Mouse (Mus musculus) limb, embryonic 10.5 days (tissue): Measurements from ENCODE around the gene Btbd7. TPM values are rescaled to one million over a fixed set of nuclear protein-coding genes. Genes with fewer than 3 reads are reported as not detected.

ENCODE experiments used
- DNase-seq: peaks from one replicate; pipeline ENCODE4 v3.0.0-alpha.2; 2017; ENCODE audit warnings: low spot score
- H3K27ac ChIP-seq: fragments of 300-500 bp; sonication (generic); 2 replicates; pipeline ENCODE4 v1.5.1; 2016; ENCODE audit warnings: mild to moderate bottlenecking
- H3K27me3 ChIP-seq: fragments of 300-500 bp; sonication (generic); 2 replicates; pipeline ENCODE4 v1.6.1; 2016; ENCODE audit warnings: low read depth, mild to moderate bottlenecking; ENCODE audit not compliant: poor library complexity, severe bottlenecking
- H3K36me3 ChIP-seq: fragments of 300-500 bp; sonication (generic); 2 replicates; pipeline ENCODE4 v1.6.1; 2016; ENCODE audit warnings: mild to moderate bottlenecking, moderate library complexity
- H3K4me1 ChIP-seq: fragments of 300-500 bp; sonication (generic); 2 replicates; pipeline ENCODE4 v1.6.1; 2016
- H3K4me3 ChIP-seq: fragments of 300-500 bp; sonication (generic); 2 replicates; pipeline ENCODE4 v1.5.1; 2016; ENCODE audit warnings: mild to moderate bottlenecking, moderate library complexity
- H3K9me3 ChIP-seq: fragments of 300-500 bp; sonication (generic); replicated peaks from 2 replicates; pipeline ENCODE4 v1.6.1; 2016; ENCODE audit warnings: mild to moderate bottlenecking
- WGBS: fragments of 180-500 bp; shearing (Covaris S2); methylation state at CpG from one replicate; pipeline ENCODE4 v1.1.7; 2016; 5-methylcytosine and 5-hydroxymethylcytosine counted together
- polyA plus RNA-seq: library from polyadenylated mRNA; unstranded; fragments of >200 nt; fragmentation: Nextera tagmentation; extraction: Ambion mirVana; gene quantifications from 2 replicates; pipeline ENCODE4 v1.2.1, GENCODE M21; 2016

Btbd7 gene
- polyA plus RNA-seq: 14.4 and 18.2 TPM in 2 replicates

- no peaks in the 10 kb centered on the region for H3K27me3 ChIP-seq
- DNase-seq: peak; percentile 100
- peak within 1 kb of the TSS; percentile 98 for H3K27ac ChIP-seq
- no peaks in the 10 kb centered on the region for H3K36me3 ChIP-seq
- peaks cover 19% of the 10 kb centered on the region for H3K4me1 ChIP-seq
- H3K9me3 ChIP-seq: no peaks in the 10 kb centered on the region
- 3% methylated on average over 92 of the region's 95 CpGs for WGBS
- H3K4me3 ChIP-seq: peak within 1 kb of the TSS; percentile 96
These were observed at the start of gene Btbd7 for GRCm38 (mm10) chr12:102878031-102878823. Gene Btbd7, minus strand, starts transcription at chr12:102878471.

GRCm38 (mm10) chr12:102916073-102916472, 37.8 kb upstream of the Btbd7 start:
- Histone ChIP-seq H3K4me1 (peaks cover 11% of the 10 kb centered on the region; the same call in 1 of the 2 replicates), H3K4me3 (no peak overlapping the region), H3K27me3 (peaks cover 51% of the 10 kb centered on the region), H3K36me3 (no peaks in the 10 kb centered on the region), H3K27ac (no peak overlapping the region), H3K9me3 (no peaks in the 10 kb centered on the region)
- no peak for DNase-seq
- 56% methylated on average over 2 of the region's 2 CpGs for WGBS

GRCm38 (mm10) chr12:102908191-102908590, 29.9 kb upstream of the Btbd7 start:
- 61% methylated on average over 3 of the region's 3 CpGs for WGBS
- H3K27me3 ChIP-seq: peaks cover 36% of the 10 kb centered on the region; the same call in 1 of the 2 replicates
- H3K36me3 ChIP-seq: no peaks in the 10 kb centered on the region
- H3K27ac ChIP-seq: no peak overlapping the region
- H3K4me3 ChIP-seq: no peak overlapping the region
- H3K9me3 ChIP-seq: no peaks in the 10 kb centered on the region
- no peak for DNase-seq
- no peaks in the 10 kb centered on the region; the same call in 1 of the 2 replicates for H3K4me1 ChIP-seq

- Histone ChIP-seq H3K4me3 (no peak within 1 kb of the TSS), H3K9me3 (no peaks in the 10 kb centered on the region), H3K36me3 (no peaks in the 10 kb centered on the region), H3K27ac (no peak within 1 kb of the TSS), H3K27me3 (no peaks in the 10 kb centered on the region), H3K4me1 (no peaks in the 10 kb centered on the region)
- WGBS: 89% methylated on average over 17 of the region's 17 CpGs
- no peak for DNase-seq
These were observed 20.8 kb upstream of the Btbd7 start, which contains the start of gene Cox8c for GRCm38 (mm10) chr12:102899091-102899490. Gene Cox8c, plus strand, starts transcription at chr12:102899316.

- 75% methylated on average over 5 of the region's 5 CpGs for WGBS
- no peak overlapping the region for H3K4me3 ChIP-seq
- no peak overlapping the region for H3K27ac ChIP-seq
- no peaks in the 10 kb centered on the region for H3K9me3 ChIP-seq
- DNase-seq: no peak
- H3K4me1 ChIP-seq: no peaks in the 10 kb centered on the region
- no peaks in the 10 kb centered on the region for H3K36me3 ChIP-seq
- H3K27me3 ChIP-seq: no peaks in the 10 kb centered on the region
These were observed 10.3 kb upstream of the Btbd7 start for GRCm38 (mm10) chr12:102888568-102888967.

- H3K27ac ChIP-seq: no peak overlapping the region
- H3K4me3 ChIP-seq: no peak overlapping the region
- no peak for DNase-seq
- H3K36me3 ChIP-seq: no peaks in the 10 kb centered on the region
- no peaks in the 10 kb centered on the region for H3K9me3 ChIP-seq
- WGBS: 71% methylated on average over 10 of the region's 10 CpGs
- no peaks in the 10 kb centered on the region for H3K27me3 ChIP-seq
- H3K4me1 ChIP-seq: no peaks in the 10 kb centered on the region
These were observed 9.1 kb upstream of the Btbd7 start for GRCm38 (mm10) chr12:102887366-102887765.

- no peaks in the 10 kb centered on the region for H3K9me3 ChIP-seq
- 27% methylated on average over 5 of the region's 5 CpGs for WGBS
- no peaks in the 10 kb centered on the region for H3K27me3 ChIP-seq
- H3K36me3 ChIP-seq: no peaks in the 10 kb centered on the region
- DNase-seq: no peak
- H3K27ac ChIP-seq: no peak overlapping the region
- H3K4me3 ChIP-seq: no peak overlapping the region
- H3K4me1 ChIP-seq: no peaks in the 10 kb centered on the region
These were observed 7.5 kb upstream of the Btbd7 start for GRCm38 (mm10) chr12:102885735-102886134.

GRCm38 (mm10) chr12:102878901-102879300, 630 bp upstream of the Btbd7 start:
- WGBS: 35% methylated on average over 7 of the region's 7 CpGs
- H3K27ac ChIP-seq: peak overlapping the region; percentile 98
- DNase-seq: peak; percentile 36

GRCm38 (mm10) chr12:102877301-102878030, 805 bp downstream of the Btbd7 start:
- peak; percentile 74 for DNase-seq
- no peaks in the 10 kb centered on the region for H3K27me3 ChIP-seq
- no peaks in the 10 kb centered on the region for H3K9me3 ChIP-seq
- under 1% methylated on average over 65 of the region's 70 CpGs for WGBS
- H3K4me1 ChIP-seq: peaks cover 19% of the 10 kb centered on the region
- H3K4me3 ChIP-seq: peak overlapping the region; percentile 96
- H3K27ac ChIP-seq: peak overlapping the region; percentile 98
- no peaks in the 10 kb centered on the region for H3K36me3 ChIP-seq

More at GRCm38 (mm10) chr12:102878901-102879300, 630 bp upstream of the Btbd7 start:
- H3K27me3 ChIP-seq: no peaks in the 10 kb centered on the region
- no peaks in the 10 kb centered on the region for H3K9me3 ChIP-seq
- H3K4me1 ChIP-seq: peaks cover 19% of the 10 kb centered on the region
- H3K4me3 ChIP-seq: peak overlapping the region; percentile 96
- no peaks in the 10 kb centered on the region for H3K36me3 ChIP-seq

- H3K27me3 ChIP-seq: no peaks in the 10 kb centered on the region
- no peak overlapping the region for H3K4me3 ChIP-seq
- no peaks in the 10 kb centered on the region for H3K9me3 ChIP-seq
- H3K36me3 ChIP-seq: peaks cover 12% of the 10 kb centered on the region
- WGBS: 85% methylated on average over 1 of the region's 1 CpGs
- H3K27ac ChIP-seq: no peak overlapping the region
- H3K4me1 ChIP-seq: no peaks in the 10 kb centered on the region
- DNase-seq: no peak
These were observed 7.7 kb downstream of the Btbd7 start for GRCm38 (mm10) chr12:102870527-102870926.

GRCm38 (mm10) chr12:102869802-102870201, 8.5 kb downstream of the Btbd7 start:
- Histone ChIP-seq H3K27me3 (no peaks in the 10 kb centered on the region), H3K4me3 (no peak overlapping the region), H3K9me3 (no peaks in the 10 kb centered on the region), H3K4me1 (no peaks in the 10 kb centered on the region), H3K36me3 (peaks cover 12% of the 10 kb centered on the region), H3K27ac (no peak overlapping the region)
- 96% methylated on average over 2 of the region's 2 CpGs for WGBS
- DNase-seq: no peak

GRCm38 (mm10) chr12:102860806-102861205, 17.5 kb downstream of the Btbd7 start:
- H3K4me1 ChIP-seq: peaks cover 7% of the 10 kb centered on the region
- DNase-seq: no peak

GRCm38 (mm10) chr12:102838271-102838670, 40.0 kb downstream of the Btbd7 start:
- no peak for DNase-seq
- H3K4me3 ChIP-seq: no peak overlapping the region
- H3K9me3 ChIP-seq: no peaks in the 10 kb centered on the region
- H3K4me1 ChIP-seq: no peaks in the 10 kb centered on the region
- H3K27me3 ChIP-seq: no peaks in the 10 kb centered on the region
- no peak overlapping the region for H3K27ac ChIP-seq
- peaks cover 30% of the 10 kb centered on the region for H3K36me3 ChIP-seq
- WGBS: 97% methylated on average over 9 of the region's 9 CpGs

More at GRCm38 (mm10) chr12:102860806-102861205, 17.5 kb downstream of the Btbd7 start:
- H3K9me3 ChIP-seq: no peaks in the 10 kb centered on the region
- H3K27ac ChIP-seq: no peak overlapping the region
- no peak overlapping the region for H3K4me3 ChIP-seq
- H3K36me3 ChIP-seq: no peaks in the 10 kb centered on the region
- H3K27me3 ChIP-seq: no peaks in the 10 kb centered on the region
